Mouse (Mus musculus) kidney, embryonic 14.5 days (tissue): ENCODE measurements around the gene Fdxr. TPM values are rescaled to one million over a fixed set of nuclear protein-coding genes. Genes with fewer than 3 reads are reported as not detected.
A peak's percentile ranks its signal among the peaks of the same experiment; 100 is the strongest.

ENCODE experiments used
- ATAC-seq: fragments of 200-750 bp; cut with Nextera tagmentation; 2 replicates; pipeline ENCODE4 v1.8.0; 2017; ENCODE audit warnings: moderate number of reproducible peaks, mild to moderate bottlenecking, moderate TSS enrichment, moderate library complexity; ENCODE audit not compliant: low FRiP score, low TSS enrichment
- H3K27ac ChIP-seq: fragments of 300-500 bp; sonication (generic); 2 replicates; pipeline ENCODE4 v1.5.1; 2014; ENCODE audit warnings: low read depth, mild to moderate bottlenecking, low read length, moderate library complexity, mixed read lengths
- H3K27me3 ChIP-seq: fragments of 300-500 bp; sonication (generic); 2 replicates; pipeline ENCODE4 v1.6.1; 2014; ENCODE audit warnings: mild to moderate bottlenecking, low read length; ENCODE audit not compliant: control insufficient read depth, insufficient read depth
- H3K36me3 ChIP-seq: fragments of 300-500 bp; sonication (generic); 2 replicates; pipeline ENCODE4 v1.6.1; 2014; ENCODE audit warnings: low read length, mixed read lengths; ENCODE audit not compliant: control insufficient read depth, insufficient read depth
- H3K4me1 ChIP-seq: fragments of 300-500 bp; sonication (generic); 2 replicates; pipeline ENCODE4 v1.6.1; 2014; ENCODE audit warnings: low read length, mixed read lengths; ENCODE audit not compliant: control insufficient read depth, insufficient read depth
- H3K4me2 ChIP-seq: fragments of 300-500 bp; sonication (generic); replicated peaks from 2 replicates; pipeline ENCODE4 v1.6.1; 2014; ENCODE audit warnings: low read depth, mild to moderate bottlenecking, low read length
- H3K4me3 ChIP-seq: fragments of 300-500 bp; sonication (generic); 2 replicates; pipeline ENCODE4 v1.5.1; 2014; ENCODE audit warnings: mild to moderate bottlenecking, low read length
- H3K9ac ChIP-seq: fragments of 300-500 bp; sonication (generic); 2 replicates; pipeline ENCODE4 v1.6.1; 2014; ENCODE audit warnings: low read depth, mild to moderate bottlenecking, low read length, moderate library complexity
- H3K9me3 ChIP-seq: fragments of 300-500 bp; sonication (generic); 2 replicates; pipeline ENCODE4 v1.6.1; 2016; ENCODE audit warnings: low read length; ENCODE audit not compliant: control insufficient read depth
- WGBS: fragments of 180-500 bp; shearing (Covaris S2); extraction: QIAGEN DNeasy Blood & Tissue Kit; methylation state at CpG from one replicate; pipeline ENCODE4 v1.1.7; 2014; 5-methylcytosine and 5-hydroxymethylcytosine counted together
- polyA plus RNA-seq: library from polyadenylated mRNA; unstranded; fragments of >200 nt; fragmentation: Nextera tagmentation; extraction: Ambion mirVana; gene quantifications from 2 replicates; pipeline ENCODE4 v1.2.1, GENCODE M21; 2014

Fdxr gene
- polyA plus RNA-seq = 9.2 and 13.1 TPM in 2 replicates

DNA sequence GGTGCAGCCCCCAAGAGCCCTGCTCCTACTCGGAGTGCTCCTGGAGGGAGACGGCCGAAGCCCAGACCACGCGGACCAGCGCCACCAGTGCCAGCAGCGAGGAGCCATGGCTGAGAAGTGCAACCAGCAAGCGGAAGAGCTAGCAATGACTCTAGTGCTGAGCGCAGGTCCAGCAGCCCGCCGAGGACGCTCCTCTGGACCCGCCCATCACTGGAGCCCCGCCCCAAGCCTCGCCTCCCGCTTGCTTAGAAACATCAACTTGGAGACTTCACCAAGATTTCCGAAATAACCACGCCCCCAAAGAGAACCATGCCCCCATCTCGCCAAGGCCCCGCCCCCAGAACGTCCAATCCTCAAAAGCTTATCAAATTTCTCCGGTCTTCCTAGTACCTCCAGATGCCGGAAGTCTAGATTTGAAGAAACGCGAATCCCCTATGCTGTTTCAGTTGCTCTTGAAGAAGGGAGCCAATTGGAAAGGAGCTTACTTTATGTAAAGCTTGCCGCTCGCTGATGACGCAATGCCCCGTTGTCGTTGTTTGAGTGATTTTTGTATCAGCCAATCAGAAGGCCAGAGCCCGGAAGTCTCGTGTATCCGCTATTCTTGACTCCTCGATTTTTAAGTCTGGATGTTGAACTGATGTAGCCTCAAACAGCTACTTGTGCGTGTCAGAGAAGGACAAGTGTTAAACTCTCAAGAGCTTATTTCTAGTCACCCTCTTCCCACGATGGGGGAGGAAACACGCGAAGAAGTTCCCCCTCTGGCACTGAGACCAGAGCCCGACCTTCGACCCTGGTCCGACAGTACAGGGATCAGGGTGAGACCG lies at the start of gene Fdxr:
Gene Fdxr, minus strand, starts transcription at position 271 of the 824 bp plus-strand sequence.
- Histone ChIP-seq H3K9ac (peak within 1 kb of the TSS; percentile 72), H3K27me3 (no peaks in the 10 kb centered on the region), H3K4me1 (0 out of 2 replicates have a peak, but pooled peaks cover 6% of the 10 kb centered on the region), H3K9me3 (no peaks in the 10 kb centered on the region), H3K27ac (peak within 1 kb of the TSS; percentile 83), H3K4me2 (peak within 1 kb of the TSS; percentile 84), H3K36me3 (no peaks in the 10 kb centered on the region; the same call in 1 of the 2 replicates), H3K4me3 (peak within 1 kb of the TSS; percentile 63)
- peak; percentile 96 for ATAC-seq
- WGBS = under 1% methylated on average over 42 of the region's 42 CpGs

DNA sequence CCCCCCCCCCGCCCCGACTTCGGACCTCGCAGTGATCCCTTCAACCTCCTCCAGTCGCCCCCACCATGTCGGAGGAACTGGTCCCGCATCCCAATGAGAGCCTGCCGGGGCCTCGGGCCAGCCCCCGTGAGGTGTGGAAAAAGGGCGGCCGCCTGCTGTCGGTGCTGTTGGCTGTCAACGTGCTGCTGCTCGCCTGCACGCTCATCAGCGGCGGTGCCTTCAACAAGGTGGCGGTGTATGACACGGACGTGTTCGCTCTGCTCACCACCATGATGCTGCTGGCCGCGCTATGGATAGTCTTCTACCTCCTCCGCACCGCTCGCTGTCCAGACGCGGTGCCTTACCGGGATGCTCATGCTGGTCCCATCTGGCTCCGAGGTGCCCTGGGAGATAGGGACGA lies 46.5 kb upstream of the Fdxr start:
- Histone ChIP-seq H3K4me1 (no peaks in the 10 kb centered on the region), H3K4me3 (no peak overlapping the region), H3K27me3 (peaks cover 65% of the 10 kb centered on the region), H3K9me3 (no peaks in the 10 kb centered on the region), H3K9ac (no peak overlapping the region), H3K27ac (no peak overlapping the region), H3K4me2 (no peak overlapping the region), H3K36me3 (no peaks in the 10 kb centered on the region)
- ATAC-seq = no peak
- 15% methylated on average over 32 of the region's 32 CpGs for WGBS

DNA sequence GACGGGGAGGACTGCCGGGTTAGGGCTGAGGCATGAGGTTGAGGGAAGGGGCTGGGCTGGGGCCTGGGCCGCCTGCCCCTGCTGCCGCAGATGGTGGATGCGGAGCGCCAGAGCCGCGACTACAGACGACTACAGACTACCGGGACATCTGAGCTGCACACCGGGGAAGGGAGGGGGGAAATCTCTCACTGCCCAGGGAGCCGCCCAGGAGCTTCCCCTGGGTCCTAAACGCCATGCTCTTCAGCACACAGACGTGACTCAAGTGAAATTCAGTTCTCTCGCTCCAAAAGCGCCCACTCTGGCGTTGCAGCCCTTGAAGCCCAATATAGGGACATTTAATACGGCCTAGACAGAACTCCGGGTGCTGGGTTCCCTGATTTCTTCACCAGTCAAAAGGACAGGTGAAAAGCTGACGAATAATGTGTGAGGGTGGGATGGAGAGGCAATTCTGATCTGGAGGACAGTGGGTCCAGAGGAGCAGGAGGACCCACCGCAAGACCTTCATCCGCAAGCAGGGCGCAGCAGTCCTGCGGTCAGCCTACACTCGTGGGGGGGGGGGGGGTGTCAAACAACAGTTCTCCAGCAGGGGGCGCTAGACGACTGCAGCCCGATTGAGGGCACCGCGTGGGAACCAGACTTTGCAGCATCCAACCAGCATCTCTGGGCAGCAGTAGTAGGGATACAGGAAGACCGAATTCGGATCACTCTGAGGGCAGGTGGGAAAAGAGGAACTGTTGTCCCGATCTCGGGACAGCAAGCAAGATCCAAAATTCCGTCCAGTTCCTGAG lies 45.2 kb upstream of the Fdxr start, which contains the start of gene Ush1g:
Gene Ush1g, minus strand, starts transcription at position 136 of the 788 bp plus-strand sequence.
- Histone ChIP-seq H3K4me3 (no peak within 1 kb of the TSS), H3K9ac (no peak within 1 kb of the TSS), H3K4me2 (no peak within 1 kb of the TSS; the same call in 1 of the 2 replicates), H3K4me1 (no peaks in the 10 kb centered on the region), H3K9me3 (no peaks in the 10 kb centered on the region), H3K27me3 (peaks cover 78% of the 10 kb centered on the region), H3K36me3 (no peaks in the 10 kb centered on the region), H3K27ac (no peak within 1 kb of the TSS)
- peak; percentile 37; the same call in 1 of the 2 replicates for ATAC-seq
- WGBS = 3% methylated on average over 35 of the region's 35 CpGs

GRCm38 (mm10) chr11:115319704-115320383 lies 43.0 kb upstream of the Fdxr start:
- H3K4me2 ChIP-seq = no peak overlapping the region
- no peaks in the 10 kb centered on the region for H3K9me3 ChIP-seq
- H3K9ac ChIP-seq = no peak overlapping the region
- peaks cover 99% of the 10 kb centered on the region for H3K27me3 ChIP-seq
- no peak overlapping the region for H3K4me3 ChIP-seq
- ATAC-seq = no peak
- H3K36me3 ChIP-seq = no peaks in the 10 kb centered on the region
- H3K4me1 ChIP-seq = no peaks in the 10 kb centered on the region
- 8% methylated on average over 18 of the region's 18 CpGs for WGBS
- no peak overlapping the region for H3K27ac ChIP-seq

DNA sequence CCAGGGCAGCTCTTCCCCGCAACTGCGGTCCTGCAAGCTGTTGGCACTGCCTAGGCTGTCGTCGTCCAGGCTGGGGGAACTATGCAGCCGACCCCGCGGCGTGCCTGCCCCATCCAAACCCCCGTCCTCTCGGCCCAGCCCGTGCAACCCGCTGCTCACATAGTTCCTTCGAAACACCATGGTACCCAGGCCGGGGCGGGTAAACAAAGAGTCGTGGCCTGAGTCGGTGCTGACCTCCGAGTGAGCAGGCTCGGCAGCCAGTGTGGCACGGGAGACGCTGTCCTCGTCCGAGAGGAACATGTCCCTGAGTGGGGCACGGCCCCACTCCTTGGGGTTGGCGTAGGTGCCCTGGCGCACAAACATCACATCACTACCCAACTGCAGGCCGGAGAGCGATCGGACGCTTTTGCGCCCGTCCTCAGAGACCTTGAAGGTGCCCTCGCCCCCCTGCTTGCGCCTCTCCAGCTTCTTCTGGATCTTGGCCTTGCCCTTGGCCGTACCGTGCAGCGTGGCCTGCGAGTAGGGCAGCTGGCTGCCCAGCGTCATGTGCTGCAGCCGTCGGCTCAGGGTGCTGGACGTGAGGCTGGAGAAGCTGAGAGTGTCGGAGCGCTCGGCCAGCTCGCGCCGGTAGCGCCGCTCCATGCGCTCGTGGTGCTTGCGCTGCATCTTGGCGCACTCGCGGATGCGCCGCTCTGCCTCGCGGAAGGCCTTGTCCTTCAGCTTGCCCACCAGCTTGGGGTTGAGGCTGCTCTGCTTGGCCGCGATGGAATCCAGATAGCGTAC lies 41.6 kb upstream of the Fdxr start:
- Histone ChIP-seq H3K27me3 (peaks cover 94% of the 10 kb centered on the region), H3K4me1 (no peaks in the 10 kb centered on the region), H3K27ac (no peak overlapping the region), H3K9me3 (no peaks in the 10 kb centered on the region), H3K36me3 (no peaks in the 10 kb centered on the region), H3K4me2 (no peak overlapping the region), H3K9ac (no peak overlapping the region), H3K4me3 (peak overlapping the region; percentile 8; the same call in 1 of the 2 replicates)
- ATAC-seq = no peak
- 6% methylated on average over 53 of the region's 63 CpGs for WGBS

DNA sequence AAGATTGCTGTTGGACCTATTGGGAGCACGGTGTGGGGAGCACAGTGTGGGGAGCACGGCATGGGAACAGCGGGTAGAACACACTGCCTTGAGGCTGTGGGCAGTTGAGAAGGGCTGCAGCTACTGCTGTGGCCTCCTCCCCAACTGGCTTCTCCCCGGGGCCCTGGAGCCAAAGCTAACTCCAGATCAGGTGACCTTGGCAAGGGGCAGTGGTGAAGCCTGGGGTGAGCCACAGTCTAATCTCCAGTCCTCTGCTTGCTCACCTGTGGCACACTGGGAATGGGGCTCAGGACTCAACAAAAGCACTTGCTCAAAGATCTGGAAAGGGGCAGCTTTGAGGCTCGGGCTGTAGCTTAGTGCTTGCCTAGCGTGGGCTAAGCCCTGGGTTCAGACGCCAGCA lies 40.4 kb upstream of the Fdxr start:
- no peaks in the 10 kb centered on the region for H3K36me3 ChIP-seq
- H3K4me1 ChIP-seq = no peaks in the 10 kb centered on the region
- H3K9ac ChIP-seq = no peak overlapping the region
- no peaks in the 10 kb centered on the region for H3K9me3 ChIP-seq
- peaks cover 89% of the 10 kb centered on the region for H3K27me3 ChIP-seq
- no peak overlapping the region for H3K27ac ChIP-seq
- no peak overlapping the region for H3K4me2 ChIP-seq
- no peak for ATAC-seq
- WGBS = 62% methylated on average over 7 of the region's 7 CpGs
- H3K4me3 ChIP-seq = no peak overlapping the region

DNA sequence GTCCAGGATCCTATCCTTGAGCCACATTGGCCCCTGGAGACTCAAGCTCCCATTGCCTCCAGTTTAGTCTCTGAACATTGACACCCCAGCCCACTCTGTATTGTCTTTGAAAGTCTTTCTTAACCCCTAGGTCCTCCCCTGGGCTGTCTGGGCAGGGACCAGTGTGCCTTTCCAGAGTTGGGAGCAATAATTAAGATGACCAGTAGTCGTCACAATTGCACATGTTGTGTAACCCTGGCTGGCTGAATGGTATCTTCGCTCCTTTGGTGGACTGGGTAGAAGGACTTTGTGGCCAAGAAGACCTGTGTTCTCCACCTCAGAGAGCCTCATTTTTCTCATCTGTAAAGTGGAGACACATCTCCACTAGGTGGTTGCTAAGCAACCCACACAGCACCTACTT lies 37.4 kb upstream of the Fdxr start:
- no peak for ATAC-seq
- Histone ChIP-seq H3K4me3 (no peak overlapping the region), H3K27me3 (peaks cover 60% of the 10 kb centered on the region), H3K27ac (no peak overlapping the region), H3K36me3 (no peaks in the 10 kb centered on the region), H3K9ac (no peak overlapping the region), H3K4me2 (no peak overlapping the region), H3K9me3 (no peaks in the 10 kb centered on the region), H3K4me1 (no peaks in the 10 kb centered on the region)
- 49% methylated on average over 2 of the region's 2 CpGs for WGBS

DNA sequence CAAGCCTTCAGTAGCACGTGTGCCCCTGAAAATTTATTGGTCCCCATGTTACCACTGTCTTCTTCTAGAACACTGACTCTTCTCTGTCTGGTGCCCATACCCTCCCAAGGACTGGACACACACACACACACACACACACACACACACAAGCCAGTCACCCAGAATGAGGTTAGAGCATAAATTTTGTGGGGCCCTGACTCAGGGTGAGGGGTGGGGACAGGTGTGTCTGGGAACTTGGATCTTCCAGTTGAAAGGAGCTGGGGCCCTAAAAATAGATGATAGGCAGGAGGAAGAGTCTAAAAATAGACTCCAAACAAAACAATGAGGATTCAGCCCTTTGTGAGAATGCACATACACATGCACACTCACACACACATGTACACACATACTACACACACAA lies 31.9 kb upstream of the Fdxr start:
- no peak overlapping the region for H3K4me2 ChIP-seq
- H3K27me3 ChIP-seq = peaks cover 8% of the 10 kb centered on the region; the same call in 1 of the 2 replicates
- WGBS = 62% methylated on average over 1 of the region's 1 CpGs
- H3K4me1 ChIP-seq = 0 out of 2 replicates have a peak, but pooled peaks cover 7% of the 10 kb centered on the region
- no peak overlapping the region for H3K9ac ChIP-seq
- H3K27ac ChIP-seq = no peak overlapping the region
- ATAC-seq = no peak
- H3K36me3 ChIP-seq = no peaks in the 10 kb centered on the region
- no peak overlapping the region for H3K4me3 ChIP-seq
- H3K9me3 ChIP-seq = no peaks in the 10 kb centered on the region
